Mouse (Mus musculus) retina, embryonic 14.5 days (tissue): ENCODE measurements at regions not wholly inside any gene's neighbourhood (a gene's known extent, or its start where the extent isn't known, plus 50 kb on each side); places are given as distances from the start of the nearest gene placed in this dataset.
A peak's percentile ranks its signal among the peaks of the same experiment; 100 is the strongest.

Experiments used
- DNase-seq: peaks from one replicate; pipeline ENCODE4 v3.0.0-alpha.2; 2015; ENCODE audit warnings: low spot score

DNA sequence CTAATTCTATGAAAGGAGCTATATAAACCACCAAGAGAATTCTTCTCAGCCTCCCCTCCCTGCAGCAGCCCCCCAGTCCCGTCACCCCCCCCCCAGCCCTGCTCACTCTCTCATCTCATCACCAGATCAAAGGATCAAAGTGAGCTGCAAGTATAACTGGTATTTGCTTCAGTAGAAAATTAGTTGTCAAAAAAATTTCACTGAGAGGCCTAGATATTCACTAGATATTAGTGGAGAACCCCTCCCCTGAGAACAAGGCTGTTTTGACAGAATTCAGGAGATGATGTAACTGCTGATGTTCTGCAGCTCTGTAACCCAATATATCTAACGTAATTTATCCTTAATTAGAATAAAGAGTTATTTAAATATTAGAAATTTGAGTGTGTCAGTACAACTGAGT lies 124.2 kb upstream of the Slitrk2 start:
- no peak for DNase-seq

DNA sequence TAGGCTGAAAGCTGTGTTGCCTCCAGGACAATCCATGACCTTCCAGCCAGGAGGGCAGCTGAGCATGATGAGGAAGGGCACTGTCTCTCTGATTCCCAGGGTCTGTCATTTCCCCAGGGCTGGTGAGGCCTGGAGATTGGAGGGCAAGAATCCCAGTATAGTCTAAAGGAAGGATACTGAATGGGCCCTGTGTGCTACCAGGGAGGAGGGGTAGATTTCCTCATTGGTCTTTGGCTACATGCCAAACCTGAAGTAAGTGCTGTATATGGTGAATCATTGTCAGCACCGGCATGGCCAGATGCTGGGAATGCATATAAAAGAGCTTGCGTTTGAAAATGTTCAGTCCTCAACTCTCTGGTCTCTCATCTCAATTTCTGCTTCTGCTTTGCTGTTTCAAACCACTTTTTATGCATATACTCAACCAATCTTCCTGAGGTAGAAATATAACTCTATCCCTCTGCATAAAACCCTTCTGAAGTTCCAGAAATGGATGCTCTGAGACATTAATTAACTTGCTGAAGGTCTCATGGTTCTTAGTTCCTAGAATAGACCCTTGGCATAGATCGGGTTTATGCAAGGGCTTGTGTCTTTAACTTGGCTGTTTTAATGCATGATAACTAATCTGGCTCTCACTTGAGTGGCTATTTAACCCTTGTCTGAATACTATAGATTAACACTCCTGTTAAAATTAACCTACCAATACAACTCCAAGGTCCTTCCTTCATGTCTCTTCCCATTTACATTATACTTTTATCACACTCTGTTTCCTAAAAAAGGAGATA lies 122.1 kb upstream of the Slitrk2 start:
- DNase-seq: no peak

DNA sequence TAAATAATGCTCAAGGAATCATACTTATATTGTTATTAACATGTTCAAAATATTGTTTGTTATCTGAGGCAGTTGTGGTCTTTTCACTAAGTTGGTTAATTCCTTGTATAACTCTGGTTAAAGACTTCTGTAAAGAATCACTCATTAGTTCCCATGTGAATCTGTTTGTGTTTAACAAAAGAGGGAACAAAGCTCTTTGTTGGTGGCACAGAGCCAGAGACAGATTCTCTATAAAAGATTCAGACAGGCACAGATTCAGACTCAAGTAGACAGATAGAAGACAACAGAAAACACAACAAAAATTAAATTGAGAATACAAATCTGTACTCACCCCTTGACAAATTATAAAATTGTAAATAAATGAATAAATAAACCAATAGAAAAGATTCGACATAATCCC lies 120.2 kb upstream of the Slitrk2 start:
- DNase-seq: no peak

DNA sequence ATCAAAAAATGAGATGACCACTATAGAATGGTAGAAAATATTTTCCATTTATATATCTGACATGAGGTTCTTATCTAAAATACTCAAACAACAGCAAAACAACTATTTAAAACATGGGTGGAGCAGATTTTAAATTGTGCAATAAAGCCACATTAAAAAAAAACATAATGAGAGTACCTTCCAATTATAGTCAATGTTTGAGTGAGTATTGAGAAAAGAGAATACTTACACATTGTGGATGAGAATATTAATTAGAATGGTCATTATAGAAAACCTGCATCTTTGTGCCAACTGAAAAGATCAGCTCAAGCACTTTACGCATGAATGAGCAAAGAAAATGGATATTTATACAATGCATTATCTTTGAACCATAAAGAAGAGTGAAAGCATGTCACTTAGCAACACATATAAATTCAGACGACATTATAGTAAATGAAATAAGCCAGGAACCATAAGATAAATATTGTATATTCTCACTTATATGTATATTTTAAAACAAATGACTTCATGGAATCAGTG lies 105.1 kb upstream of the Slitrk2 start:
- peak; percentile 82 for DNase-seq

DNA sequence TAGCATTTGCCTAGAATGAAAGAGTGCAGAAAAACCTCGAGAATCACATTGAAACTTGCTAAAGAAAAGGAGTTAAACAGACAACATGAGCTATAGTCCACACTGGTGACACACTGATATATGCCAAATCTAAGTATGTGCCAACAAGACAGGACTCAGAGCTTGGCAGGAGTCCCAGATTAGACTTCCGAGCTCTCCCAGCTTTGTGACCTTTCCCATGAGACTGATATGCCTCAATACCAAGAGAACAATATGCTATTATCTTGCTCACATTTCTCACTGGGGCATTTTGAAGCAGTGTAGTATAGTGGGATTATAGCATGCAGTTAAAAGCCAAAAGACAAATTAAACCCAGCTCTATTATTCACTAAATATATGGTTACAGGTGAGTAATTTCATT lies 94.6 kb upstream of the Slitrk2 start:
- no peak for DNase-seq
